Mouse (Mus musculus): ENCODE data around the gene Tuba1b. TPM values are rescaled to one million over a fixed set of nuclear protein-coding genes. Genes with fewer than 3 reads are reported as not detected.

The Tuba1b gene
- total and polyA plus RNA-seq, 3 experiments: 1,149 to 2,960 (median 2,851) TPM

DNA sequence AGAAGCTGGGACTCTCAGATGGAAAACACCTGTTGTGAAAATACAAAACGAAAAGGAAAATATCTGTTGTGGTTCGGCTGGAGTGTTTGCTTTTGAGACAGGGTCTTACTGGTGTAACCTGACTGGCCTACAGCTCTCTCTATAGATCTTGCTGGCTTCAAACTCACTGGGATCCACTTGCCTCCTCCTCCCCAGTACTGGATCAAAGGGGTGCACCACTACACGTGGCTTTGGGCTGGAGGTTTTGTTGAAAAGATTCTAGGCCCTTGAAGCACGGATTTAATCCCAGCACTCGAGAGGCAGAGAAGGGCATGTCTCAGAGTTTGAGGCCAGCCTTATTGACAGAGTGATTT lies 52.7 kb downstream of the Tuba1b start:
- no peak for DNase-seq (ENCODE audit: extremely low read depth)
- dilution Hi-C loops (cut with MboI; ENCODE audit: extremely low pct_ligation_motif_present, extremely low pct_unique_long_range_greater_than_20kb, low sequenced_read_pairs): no loop called here
- Histone ChIP-seq H3K4me2 (ENCODE audit: insufficient read depth, low read depth, poor library complexity, severe bottlenecking) (peak overlapping the region; percentile 44), H3K27ac (ENCODE audit: insufficient read depth, low read depth) (no peak overlapping the region), H3K79me2 (replicated peaks; ENCODE audit: control insufficient read depth, extremely low read depth, insufficient read depth, poor library complexity, severe bottlenecking) (peaks cover 11% of the 10 kb centered on the region; the same call in 1 of the 2 replicates), H3K36me3 (replicated peaks in 1 of 2; ENCODE audit: control insufficient read depth in 1 of 2, insufficient read depth in 1 of 2, low read length in 1 of 2) (peaks cover 9 to 27% of the 10 kb centered on the region in 2 experiments), H3K4me3 (replicated peaks in 1 of 3; ENCODE audit: low read depth in 2 of 3, low read length in 2 of 3, poor library complexity in 1 of 3) (peak overlapping the region in 2 of 3 experiments; percentile 14 to 48), H3K4me1 (ENCODE audit: control insufficient read depth in 1 of 2, insufficient read depth in 2 of 2) (peaks cover 7 to 27% of the 10 kb centered on the region in 2 experiments), H3K9ac (ENCODE audit: insufficient read depth, low read depth) (peak overlapping the region; percentile 11), H3K9me3 (replicated peaks; ENCODE audit: low read length) (no peaks in the 10 kb centered on the region), H3K27me3 (replicated peaks) (no peaks in the 10 kb centered on the region)
- in situ Hi-C loops (cut with MboI; ENCODE audit: low pct_ligation_motif_present, low pct_unique_long_range_greater_than_20kb, low sequenced_read_pairs): no loop called here
- TF ChIP-seq MYC (IDR thresholded peaks at IDR 0.05; ENCODE audit: low read depth, low read length) (peak; percentile 11; the same call in 1 of the 2 replicates), ZC3H11A (IDR thresholded peaks at IDR 0.05; ENCODE audit: low read depth, low read length) (no peak), MAX (IDR thresholded peaks at IDR 0.05; ENCODE audit: low read length) (peak; percentile 24), USF1 (IDR thresholded peaks at IDR 0.05; ENCODE audit: low read depth, low read length) (no peak)

Other genes with a start within 250 kb of the Tuba1b start
- 0.13 TPM in 1 of 2 replicates, not detected in the other for gene Ccdc65, start 226.4 kb downstream of the Tuba1b start, total RNA-seq (2012; rRNA removed)
- not detected in 2 replicates for gene Ccdc65, start 226.4 kb downstream of the Tuba1b start, total RNA-seq (2014; rRNA removed)
- gene Ccdc65, start 226.4 kb downstream of the Tuba1b start, polyA plus RNA-seq (2012; ENCODE audit: insufficient read length, low read depth): 0.11 and 0.14 TPM in 2 replicates
- 75.0 and 132 TPM in 2 replicates for gene Fkbp11, start 206.4 kb downstream of the Tuba1b start, total RNA-seq (2012; rRNA removed)
- gene Fkbp11, start 206.4 kb downstream of the Tuba1b start, total RNA-seq (2014; rRNA removed): 21.0 and 23.4 TPM in 2 replicates
- 22.2 and 27.6 TPM in 2 replicates for gene Fkbp11, start 206.4 kb downstream of the Tuba1b start, polyA plus RNA-seq (2012; ENCODE audit: insufficient read length, low read depth)
- 32.5 and 33.8 TPM in 2 replicates for gene Arf3, start 171.4 kb downstream of the Tuba1b start, total RNA-seq (2012; rRNA removed)
- 33.9 and 41.0 TPM in 2 replicates for gene Arf3, start 171.4 kb downstream of the Tuba1b start, total RNA-seq (2014; rRNA removed)
- gene Arf3, start 171.4 kb downstream of the Tuba1b start, polyA plus RNA-seq (2012; ENCODE audit: insufficient read length, low read depth): 158 and 182 TPM in 2 replicates
- gene Wnt10b, start 156.4 kb downstream of the Tuba1b start, total RNA-seq (2012; rRNA removed): 19.1 and 25.4 TPM in 2 replicates
- gene Wnt10b, start 156.4 kb downstream of the Tuba1b start, total RNA-seq (2014; rRNA removed): 61.6 and 64.4 TPM in 2 replicates
- 56.2 and 58.0 TPM in 2 replicates for gene Wnt10b, start 156.4 kb downstream of the Tuba1b start, polyA plus RNA-seq (2012; ENCODE audit: insufficient read length, low read depth)
- gene Wnt1, start 144.7 kb downstream of the Tuba1b start, total RNA-seq (2012; rRNA removed): not detected in 2 replicates
- not detected in 2 replicates for gene Wnt1, start 144.7 kb downstream of the Tuba1b start, total RNA-seq (2014; rRNA removed)
- not detected in 2 replicates for gene Wnt1, start 144.7 kb downstream of the Tuba1b start, polyA plus RNA-seq (2012; ENCODE audit: insufficient read length, low read depth)
- gene Ddn, start 125.1 kb downstream of the Tuba1b start, total RNA-seq (2012; rRNA removed): 0.04 TPM in 1 of 2 replicates, not detected in the other
- gene Ddn, start 125.1 kb downstream of the Tuba1b start, total RNA-seq (2014; rRNA removed): not detected in 2 replicates
- gene Ddn, start 125.1 kb downstream of the Tuba1b start, polyA plus RNA-seq (2012; ENCODE audit: insufficient read length, low read depth): 0.08 TPM in 1 of 2 replicates, not detected in the other
- gene Prkag1, start 103.0 kb downstream of the Tuba1b start, total RNA-seq (2012; rRNA removed): 49.4 and 63.2 TPM in 2 replicates
- gene Prkag1, start 103.0 kb downstream of the Tuba1b start, total RNA-seq (2014; rRNA removed): 87.5 and 89.4 TPM in 2 replicates
- gene Prkag1, start 103.0 kb downstream of the Tuba1b start, polyA plus RNA-seq (2012; ENCODE audit: insufficient read length, low read depth): 66.1 and 73.2 TPM in 2 replicates
- gene Kmt2d, start 63.4 kb downstream of the Tuba1b start, total RNA-seq (2012; rRNA removed): 14.1 and 15.6 TPM in 2 replicates
- gene Kmt2d, start 63.4 kb downstream of the Tuba1b start, total RNA-seq (2014; rRNA removed): 4.3 and 4.8 TPM in 2 replicates
- gene Kmt2d, start 63.4 kb downstream of the Tuba1b start, polyA plus RNA-seq (2012; ENCODE audit: insufficient read length, low read depth): 22.7 TPM in 2 replicates
- 11.1 and 13.9 TPM in 2 replicates for gene Rhebl1, start 40.0 kb downstream of the Tuba1b start, total RNA-seq (2012; rRNA removed)
- gene Rhebl1, start 40.0 kb downstream of the Tuba1b start, total RNA-seq (2014; rRNA removed): 17.6 and 23.2 TPM in 2 replicates
- gene Rhebl1, start 40.0 kb downstream of the Tuba1b start, polyA plus RNA-seq (2012; ENCODE audit: insufficient read length, low read depth): 23.3 and 25.1 TPM in 2 replicates
- gene Dhh, start 36.0 kb downstream of the Tuba1b start, total RNA-seq (2012; rRNA removed): not detected in 2 replicates
- gene Dhh, start 36.0 kb downstream of the Tuba1b start, total RNA-seq (2014; rRNA removed): not detected in 2 replicates
- not detected in 2 replicates for gene Dhh, start 36.0 kb downstream of the Tuba1b start, polyA plus RNA-seq (2012; ENCODE audit: insufficient read length, low read depth)
- 19.7 and 23.4 TPM in 2 replicates for gene Lmbr1l, start 16.3 kb downstream of the Tuba1b start, total RNA-seq (2012; rRNA removed)
- gene Lmbr1l, start 16.3 kb downstream of the Tuba1b start, total RNA-seq (2014; rRNA removed): 27.5 and 30.4 TPM in 2 replicates
- 22.4 and 27.9 TPM in 2 replicates for gene Lmbr1l, start 16.3 kb downstream of the Tuba1b start, polyA plus RNA-seq (2012; ENCODE audit: insufficient read length, low read depth)
- gene Gm49450, start 19.0 kb upstream of the Tuba1b start, total RNA-seq (2012; rRNA removed): 0.38 TPM in 1 of 2 replicates, not detected in the other
- gene Gm49450, start 19.0 kb upstream of the Tuba1b start, total RNA-seq (2014; rRNA removed): 0.81 and 4.7 TPM in 2 replicates
- gene Gm49450, start 19.0 kb upstream of the Tuba1b start, polyA plus RNA-seq (2012; ENCODE audit: insufficient read length, low read depth): 125 TPM in 1 of 2 replicates, not detected in the other
- gene Tuba1a, start 19.1 kb upstream of the Tuba1b start, total RNA-seq (2012; rRNA removed): 153 and 181 TPM in 2 replicates
- gene Tuba1a, start 19.1 kb upstream of the Tuba1b start, total RNA-seq (2014; rRNA removed): 438 and 533 TPM in 2 replicates
- gene Tuba1a, start 19.1 kb upstream of the Tuba1b start, polyA plus RNA-seq (2012; ENCODE audit: insufficient read length, low read depth): 254 and 283 TPM in 2 replicates
- 178 and 229 TPM in 2 replicates for gene Tuba1c, start 95.3 kb upstream of the Tuba1b start, total RNA-seq (2012; rRNA removed)
- gene Tuba1c, start 95.3 kb upstream of the Tuba1b start, total RNA-seq (2014; rRNA removed): 359 and 390 TPM in 2 replicates
- gene Tuba1c, start 95.3 kb upstream of the Tuba1b start, polyA plus RNA-seq (2012; ENCODE audit: insufficient read length, low read depth): 183 and 220 TPM in 2 replicates
- not detected in 2 replicates for gene Prph, start 120.6 kb upstream of the Tuba1b start, total RNA-seq (2012; rRNA removed)
- gene Prph, start 120.6 kb upstream of the Tuba1b start, total RNA-seq (2014; rRNA removed): 0.12 TPM in 1 of 2 replicates, not detected in the other
- gene Prph, start 120.6 kb upstream of the Tuba1b start, polyA plus RNA-seq (2012; ENCODE audit: insufficient read length, low read depth): not detected in 2 replicates
- gene Troap, start 140.0 kb upstream of the Tuba1b start, total RNA-seq (2012; rRNA removed): 17.8 and 25.0 TPM in 2 replicates
- 19.2 and 20.2 TPM in 2 replicates for gene Troap, start 140.0 kb upstream of the Tuba1b start, total RNA-seq (2014; rRNA removed)
- 61.0 and 74.2 TPM in 2 replicates for gene Troap, start 140.0 kb upstream of the Tuba1b start, polyA plus RNA-seq (2012; ENCODE audit: insufficient read length, low read depth)
- gene C1ql4, start 153.3 kb upstream of the Tuba1b start, total RNA-seq (2012; rRNA removed): 0.08 TPM in 1 of 2 replicates, not detected in the other
- not detected in 2 replicates for gene C1ql4, start 153.3 kb upstream of the Tuba1b start, total RNA-seq (2014; rRNA removed)
- not detected in 2 replicates for gene C1ql4, start 153.3 kb upstream of the Tuba1b start, polyA plus RNA-seq (2012; ENCODE audit: insufficient read length, low read depth)
- gene Dnajc22, start 158.6 kb upstream of the Tuba1b start, total RNA-seq (2012; rRNA removed): 10.0 and 10.6 TPM in 2 replicates
- 20.4 and 24.2 TPM in 2 replicates for gene Dnajc22, start 158.6 kb upstream of the Tuba1b start, total RNA-seq (2014; rRNA removed)
- 12.4 and 14.5 TPM in 2 replicates for gene Dnajc22, start 158.6 kb upstream of the Tuba1b start, polyA plus RNA-seq (2012; ENCODE audit: insufficient read length, low read depth)
- gene Spats2, start 191.4 kb upstream of the Tuba1b start, total RNA-seq (2012; rRNA removed): 26.5 and 27.1 TPM in 2 replicates
- 68.3 and 81.0 TPM in 2 replicates for gene Spats2, start 191.4 kb upstream of the Tuba1b start, total RNA-seq (2014; rRNA removed)
- 79.5 and 81.0 TPM in 2 replicates for gene Spats2, start 191.4 kb upstream of the Tuba1b start, polyA plus RNA-seq (2012; ENCODE audit: insufficient read length, low read depth)

All from CH12.LX (cell line).